In genomic region chr2:33817080-33817479, GRCm38 (mm10) we compare ENCODE assay signal across 19 mouse cellular contexts.
DNase-seq lines count a peak whose midpoint lies in the region; TF ChIP-seq lines count a peak whose summit lies in the region.
"Had no signal": no experiment of that assay in that cellular context is flagged by ENCODE, and none has a peak within 500 bp of the region (broad histone marks: within the 10 kb centered on the region; RNA-seq: fewer than 3 reads in every experiment).

No protein-coding gene starts in this region.

- H3K9ac ChIP-seq in CH12.LX (ENCODE audit: insufficient read depth, low read depth), result no peak overlapping the region
- H3K9ac ChIP-seq: embryonic facial prominence, embryonic 12.5 days; intestine, embryonic 15.5 days; liver, embryonic 14.5 days; lung, embryonic 14.5 days; midbrain, embryonic 12.5 days had no signal

- no peak for TF ChIP-seq RAD21 in CH12.LX (IDR thresholded peaks at IDR 0.05; ENCODE audit: low read depth, low read length)

- H3K4me3 ChIP-seq in CH12.LX (replicated peaks in 1 of 3; ENCODE audit: low read depth in 2 of 3, low read length in 2 of 3, poor library complexity in 1 of 3) (no peak overlapping the region), myocyte (no peak overlapping the region)
- H3K4me3 ChIP-seq: embryonic facial prominence, embryonic 12.5 days; erythroblast, embryonic 14.5 days; heart, adult 2 months; intestine, embryonic 15.5 days; midbrain, embryonic 12.5 days had no signal

- DNase-seq in gastrocnemius, postnatal 25 days, result peak; percentile 31
- DNase-seq in gastrocnemius, postnatal 14 days, result no peak
- peak; percentile 46 for DNase-seq in CH12.LX (ENCODE audit: extremely low read depth)
- peak; percentile 86 for DNase-seq in thymus, postnatal 25 days
- no peak for DNase-seq in layer of hippocampus, adult 18-20 months (ENCODE audit: low spot score in 2 of 2)
- no peak for DNase-seq in cerebellum, adult 9-11 months
- DNase-seq: adrenal gland, adult 2 months; cerebellum, adult 11 months; heart, adult 2 months; heart, postnatal 4 days; lung, embryonic 14.5 days had no signal

- H3K27ac ChIP-seq in CH12.LX (ENCODE audit: insufficient read depth, low read depth), result no peak overlapping the region; the same call in 1 of the 2 replicates
- H3K27ac ChIP-seq: heart, adult 2 months; intestine, embryonic 15.5 days; kidney, postnatal 0 days; liver, embryonic 14.5 days; midbrain, embryonic 12.5 days had no signal

- no peak for TF ChIP-seq EP300 in CH12.LX (IDR thresholded peaks at IDR 0.05; ENCODE audit: low read length)

- H3K79me2 ChIP-seq in CH12.LX (replicated peaks; ENCODE audit: control insufficient read depth, extremely low read depth, insufficient read depth, poor library complexity, severe bottlenecking), result no peaks in the 10 kb centered on the region
- no peaks in the 10 kb centered on the region for H3K79me2 ChIP-seq in myocyte (ENCODE audit: control insufficient read depth, insufficient read depth)

- H3K4me1 ChIP-seq in CH12.LX (ENCODE audit: control insufficient read depth in 1 of 2, insufficient read depth in 2 of 2), result peaks cover 23 to 46% of the 10 kb centered on the region in 2 experiments
- H3K4me1 ChIP-seq: intestine, embryonic 15.5 days had no signal

- dilution Hi-C loops in CH12.LX (cut with MboI; ENCODE audit: extremely low pct_ligation_motif_present, extremely low pct_unique_long_range_greater_than_20kb, low sequenced_read_pairs), result no loop called here

- H3K9me3 ChIP-seq in CH12.LX (replicated peaks; ENCODE audit: low read length), result peaks cover 2% of the 10 kb centered on the region
- H3K9me3 ChIP-seq: embryonic facial prominence, embryonic 12.5 days; G1E; intestine, embryonic 15.5 days; midbrain, embryonic 12.5 days had no signal

- H3K27me3 ChIP-seq in CH12.LX (replicated peaks) (no peaks in the 10 kb centered on the region), myocyte (ENCODE audit: control insufficient read depth, insufficient read depth, insufficient read length) (no peaks in the 10 kb centered on the region)
- H3K27me3 ChIP-seq: embryonic facial prominence, embryonic 12.5 days; intestine, embryonic 15.5 days; midbrain, embryonic 12.5 days had no signal

- TF ChIP-seq CTCF in CH12.LX (conservative IDR thresholded peaks at IDR 0.05 in 1 of 2, IDR thresholded peaks at IDR 0.05 in 1 of 2; ENCODE audit: low read depth in 2 of 2, low read length in 2 of 2), result no peak

- H3K36me3 ChIP-seq in CH12.LX (replicated peaks in 1 of 2; ENCODE audit: control insufficient read depth in 1 of 2, insufficient read depth in 1 of 2, low read length in 1 of 2) (peaks cover 4 to 19% of the 10 kb centered on the region in 2 experiments), myocyte (ENCODE audit: control insufficient read depth, insufficient read depth) (no peaks in the 10 kb centered on the region)
- H3K36me3 ChIP-seq: intestine, embryonic 15.5 days had no signal

- intact Hi-C loops in gastrocnemius, postnatal 14 days (cut with DNase I; ENCODE audit: low total_unique reads), result loop anchor here (10.0 kb wide), 1 partner anchor 818 kb away; no protein-coding TSS in a partner anchor

- in situ Hi-C loops in CH12.LX (cut with MboI; ENCODE audit: low pct_ligation_motif_present, low pct_unique_long_range_greater_than_20kb, low sequenced_read_pairs), result no loop called here

- H3K4me2 ChIP-seq in CH12.LX (ENCODE audit: insufficient read depth, low read depth, poor library complexity, severe bottlenecking) (no peak overlapping the region), myocyte (ENCODE audit: low read depth) (no peak overlapping the region)
- H3K4me2 ChIP-seq: embryonic facial prominence, embryonic 12.5 days; intestine, embryonic 15.5 days; lung, embryonic 14.5 days; midbrain, embryonic 12.5 days had no signal

- TF ChIP-seq POLR2A in CH12.LX (IDR thresholded peaks at IDR 0.05; ENCODE audit: low read depth, low read length) (no peak), myocyte (IDR thresholded peaks at IDR 0.05; ENCODE audit: insufficient read length, low read depth) (no peak)

- no peak overlapping the region for H3ac ChIP-seq in myocyte (ENCODE audit: control insufficient read depth, insufficient read length)

TF ChIP-seq in CH12.LX, 34 proteins besides CTCF, POLR2A, EP300 and RAD21:
- TF ChIP-seq USF2 (conservative IDR thresholded peaks at IDR 0.05; ENCODE audit: low read depth, low read length) (no peak), MEF2A (IDR thresholded peaks at IDR 0.05; ENCODE audit: borderline replicate concordance, low read depth, low read length) (0 out of 2 replicates have a peak, but pooled peaks have one; percentile 12), ETS1 (conservative IDR thresholded peaks at IDR 0.05; ENCODE audit: low read depth, low read length) (peak; percentile 22; the same call in 1 of the 2 replicates), JUND (conservative IDR thresholded peaks at IDR 0.05; ENCODE audit: low read depth, low read length) (no peak)

TF ChIP-seq in myocyte, 11 proteins besides CTCF, POLR2A, EP300 and RAD21:
- TF ChIP-seq MYOD1 (IDR thresholded peaks at IDR 0.05; ENCODE audit: control insufficient read depth in 1 of 3, insufficient read length in 2 of 3, low read depth in 2 of 3) (peak in 2 of 3 experiments; percentile 59 to 68), MYOG (IDR thresholded peaks at IDR 0.05; ENCODE audit: control insufficient read depth in 1 of 3, insufficient read depth in 1 of 3, insufficient read length in 2 of 3, low read depth in 2 of 3) (peak in 2 of 3 experiments; percentile 58 to 72), TCF3 (IDR thresholded peaks at IDR 0.05; ENCODE audit: insufficient read length, low read depth) (no peak), USF1 (IDR thresholded peaks at IDR 0.05; ENCODE audit: low read depth) (no peak)

Comparison
In these comparisons a context has a peak if more than half of its experiments do, and no peak if none do; other contexts are left out.
1. DNase-seq: peak in gastrocnemius, postnatal 25 days (single experiment), CH12.LX (single experiment) and thymus, postnatal 25 days (single experiment); none in gastrocnemius, postnatal 14 days (single experiment), layer of hippocampus, adult 18-20 months (0 of 2) and cerebellum, adult 9-11 months (single experiment).